Mouse (Mus musculus) myocyte (in vitro differentiated cells): ENCODE results near the gene Ilvbl.

Source experiments
- CEBPB ChIP-seq: IDR thresholded peaks from 2 replicates; pipeline ENCODE4 v1.6.1; 2011; ENCODE audit warnings: mild to moderate bottlenecking, moderate library complexity; ENCODE audit not compliant: poor library complexity, insufficient read depth, severe bottlenecking
- E2F4 ChIP-seq: IDR thresholded peaks from one replicate; pipeline ENCODE4 v1.6.1; 2011; ENCODE audit warnings: mild to moderate bottlenecking, control low read depth, moderate library complexity; ENCODE audit not compliant: insufficient read depth
- MAX ChIP-seq: IDR thresholded peaks from one replicate; pipeline ENCODE4 v1.6.1; 2011; ENCODE audit warnings: low read depth, mild to moderate bottlenecking, control low read depth
- MYOD1 ChIP-seq, 3 experiments: IDR thresholded peaks; one replicate each; pipeline ENCODE4 v1.6.1; 2011; ENCODE audit warnings: control low read depth in 2 of 3, low read depth in 2 of 3, mild to moderate bottlenecking in 2 of 3, moderate library complexity in 1 of 3; ENCODE audit not compliant: insufficient read length in 2 of 3, control insufficient read depth in 1 of 3
- MYOG ChIP-seq, 3 experiments: IDR thresholded peaks; one replicate each; pipeline ENCODE4 v1.6.1; 2011; ENCODE audit warnings: control low read depth in 2 of 3, low read depth in 2 of 3, mild to moderate bottlenecking in 2 of 3; ENCODE audit not compliant: insufficient read length in 2 of 3, control insufficient read depth in 1 of 3, insufficient read depth in 1 of 3
- POLR2A ChIP-seq: IDR thresholded peaks from one replicate; pipeline ENCODE4 v1.6.1; 2011; ENCODE audit warnings: low read depth, mild to moderate bottlenecking, control low read depth, moderate library complexity; ENCODE audit not compliant: insufficient read length
- POLR2AphosphoS2 ChIP-seq: IDR thresholded peaks from one replicate; pipeline ENCODE4 v1.6.1; 2011; ENCODE audit warnings: low read depth, control low read depth; ENCODE audit not compliant: insufficient read length
- REST ChIP-seq: IDR thresholded peaks from one replicate; pipeline ENCODE4 v1.6.1; 2011; ENCODE audit warnings: mild to moderate bottlenecking, control low read depth, moderate library complexity; ENCODE audit not compliant: insufficient read depth, insufficient read length
- SRF ChIP-seq: IDR thresholded peaks from one replicate; pipeline ENCODE4 v1.6.1; 2011; ENCODE audit warnings: low read depth; ENCODE audit not compliant: control insufficient read depth, insufficient read length
- TCF12 ChIP-seq: IDR thresholded peaks from one replicate; pipeline ENCODE4 v1.6.1; 2011; ENCODE audit warnings: mild to moderate bottlenecking, control low read depth; ENCODE audit not compliant: poor library complexity, insufficient read depth, severe bottlenecking
- TCF3 ChIP-seq: IDR thresholded peaks from one replicate; pipeline ENCODE4 v1.6.1; 2011; ENCODE audit warnings: low read depth, control low read depth; ENCODE audit not compliant: insufficient read length
- USF1 ChIP-seq: IDR thresholded peaks from one replicate; pipeline ENCODE4 v1.6.1; 2011; ENCODE audit warnings: low read depth, mild to moderate bottlenecking, control low read depth, moderate library complexity

DNA sequence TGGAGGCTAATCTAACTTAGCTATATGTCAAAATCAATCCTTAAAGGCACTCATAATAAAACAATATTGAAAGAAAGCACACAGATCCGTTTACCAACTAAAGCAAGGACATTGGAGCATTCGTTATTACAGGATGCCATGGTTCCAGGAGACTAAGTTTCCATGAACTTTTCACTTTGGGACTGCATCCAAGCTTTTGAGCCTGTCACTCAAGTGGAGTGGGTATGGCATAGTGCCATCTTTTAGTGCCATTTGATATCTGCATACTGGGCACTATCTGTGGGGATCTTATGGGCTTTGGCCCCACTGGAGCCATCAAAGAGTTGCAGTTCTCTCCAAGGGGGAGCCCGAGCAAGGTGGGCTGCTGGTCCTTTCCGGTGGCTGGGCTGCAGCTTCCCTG lies 48.6 kb upstream of the Ilvbl start:
- TF ChIP-seq USF1 (no peak), POLR2AphosphoS2 (no peak), MYOG (IDR thresholded peaks at IDR 0.05; ENCODE audit: control insufficient read depth in 1 of 3, insufficient read depth in 1 of 3, insufficient read length in 2 of 3, low read depth in 2 of 3) (no peak), CEBPB (no peak), POLR2A (no peak), TCF3 (no peak), TCF12 (no peak), SRF (no peak), MAX (no peak), MYOD1 (IDR thresholded peaks at IDR 0.05; ENCODE audit: control insufficient read depth in 1 of 3, insufficient read length in 2 of 3, low read depth in 2 of 3) (no peak), E2F4 (no peak), REST (no peak)
